Mouse (Mus musculus) spleen, postnatal 10 days (tissue): Measurements from ENCODE around the gene Hdac7.
A peak's percentile ranks its signal among the peaks of the same experiment; 100 is the strongest.

Experiments
- DNase-seq, 2 experiments: peaks; one replicate each; pipeline ENCODE4 v3.0.0; 2021 to 2022; ENCODE audit warnings: low spot score in 2 of 2

Hdac7 gene

GRCm38 (mm10) chr15:97815254-97815653, 29.0 kb downstream of the Hdac7 start:
- DNase-seq, result no peak

GRCm38 (mm10) chr15:97814703-97815102, 29.6 kb downstream of the Hdac7 start:
- DNase-seq, result no peak

GRCm38 (mm10) chr15:97813452-97814204, 30.7 kb downstream of the Hdac7 start:
- no peak for DNase-seq

- no peak for DNase-seq
Measured at GRCm38 (mm10) chr15:97812875-97813274, 31.4 kb downstream of the Hdac7 start.

- no peak for DNase-seq
Measured at GRCm38 (mm10) chr15:97812126-97812525, 32.2 kb downstream of the Hdac7 start.

GRCm38 (mm10) chr15:97811307-97811706, 33.0 kb downstream of the Hdac7 start:
- DNase-seq, result no peak

GRCm38 (mm10) chr15:97810399-97810798, 33.9 kb downstream of the Hdac7 start:
- no peak for DNase-seq

- DNase-seq, result no peak
Measured at GRCm38 (mm10) chr15:97809942-97810341, 34.4 kb downstream of the Hdac7 start.

- DNase-seq, result no peak
Measured at GRCm38 (mm10) chr15:97809206-97809605, 35.1 kb downstream of the Hdac7 start.

- DNase-seq, result no peak
Measured at GRCm38 (mm10) chr15:97808532-97808931, 35.8 kb downstream of the Hdac7 start.

- DNase-seq, result no peak
Measured at GRCm38 (mm10) chr15:97807867-97808266, 36.4 kb downstream of the Hdac7 start.

- DNase-seq, result no peak
Measured at GRCm38 (mm10) chr15:97802575-97802974, 41.7 kb downstream of the Hdac7 start.

- DNase-seq, result no peak
Measured at GRCm38 (mm10) chr15:97801811-97802210, 42.5 kb downstream of the Hdac7 start.

- no peak for DNase-seq
Measured at GRCm38 (mm10) chr15:97800853-97801252, 43.4 kb downstream of the Hdac7 start.

GRCm38 (mm10) chr15:97799446-97799845, 44.9 kb downstream of the Hdac7 start:
- DNase-seq, result no peak

- DNase-seq, result no peak
Measured at GRCm38 (mm10) chr15:97798134-97798533, 46.2 kb downstream of the Hdac7 start.

GRCm38 (mm10) chr15:97796674-97797310, 47.5 kb downstream of the Hdac7 start:
- no peak for DNase-seq

GRCm38 (mm10) chr15:97795559-97796235, 48.6 kb downstream of the Hdac7 start:
- DNase-seq, result no peak

GRCm38 (mm10) chr15:97794268-97794667, 50.0 kb downstream of the Hdac7 start:
- peak in 1 of 2 experiments; percentile 52 for DNase-seq

GRCm38 (mm10) chr15:97793386-97794153, 50.7 kb downstream of the Hdac7 start:
- DNase-seq, result no peak

- DNase-seq, result no peak
Measured at GRCm38 (mm10) chr15:97791126-97791700, 53.1 kb downstream of the Hdac7 start.
